Mouse (Mus musculus) liver, embryonic 15.5 days (tissue): ENCODE results near the gene Thnsl1. TPM values are rescaled to one million over a fixed set of nuclear protein-coding genes. Genes with fewer than 3 reads are reported as not detected.

ENCODE experiments used
- ATAC-seq: fragments of 200-750 bp; cut with Nextera tagmentation; 2 replicates; pipeline ENCODE4 v1.8.0; 2017; ENCODE audit warnings: moderate number of reproducible peaks, mild to moderate bottlenecking, moderate library complexity; ENCODE audit not compliant: insufficient read depth
- H3K27ac ChIP-seq: fragments of 300-500 bp; sonication (generic); replicated peaks from 2 replicates; pipeline ENCODE4 v1.5.1; 2015; ENCODE audit warnings: mild to moderate bottlenecking, inconsistent platforms
- H3K27me3 ChIP-seq: fragments of 300-500 bp; sonication (generic); 2 replicates; pipeline ENCODE4 v1.6.1; 2015; ENCODE audit warnings: mild to moderate bottlenecking, inconsistent platforms
- H3K36me3 ChIP-seq: fragments of 300-500 bp; sonication (generic); replicated peaks from 2 replicates; pipeline ENCODE4 v1.6.1; 2015; ENCODE audit warnings: moderate library complexity, mild to moderate bottlenecking, inconsistent platforms
- H3K4me1 ChIP-seq: fragments of 300-500 bp; sonication (generic); replicated peaks from 2 replicates; pipeline ENCODE4 v1.6.1; 2015; ENCODE audit warnings: inconsistent platforms
- H3K4me2 ChIP-seq: fragments of 300-500 bp; sonication (generic); 2 replicates; pipeline ENCODE4 v1.6.1; 2015; ENCODE audit warnings: moderate library complexity, mild to moderate bottlenecking, inconsistent platforms
- H3K4me3 ChIP-seq: fragments of 300-500 bp; sonication (generic); replicated peaks from 2 replicates; pipeline ENCODE4 v1.5.1; 2015; ENCODE audit warnings: mild to moderate bottlenecking, inconsistent platforms
- H3K9ac ChIP-seq: fragments of 300-500 bp; sonication (generic); 2 replicates; pipeline ENCODE4 v1.6.1; 2015; ENCODE audit warnings: moderate library complexity, mild to moderate bottlenecking, inconsistent platforms
- H3K9me3 ChIP-seq: fragments of 300-500 bp; sonication (generic); replicated peaks from 2 replicates; pipeline ENCODE4 v1.6.1; 2016; ENCODE audit warnings: inconsistent platforms
- WGBS: fragments of 180-500 bp; shearing (Covaris S2); methylation state at CpG from one replicate; pipeline ENCODE4 v1.1.7; 2015; ENCODE audit warnings: mixed read lengths; ENCODE audit not compliant: insufficient replicate concordance; 5-methylcytosine and 5-hydroxymethylcytosine counted together
- polyA plus RNA-seq: library from polyadenylated mRNA; unstranded; fragments of >200 nt; fragmentation: Nextera tagmentation; extraction: Ambion mirVana; gene quantifications from 2 replicates; pipeline ENCODE4 v1.2.1, GENCODE M21; 2015

The Thnsl1 gene
- polyA plus RNA-seq: 1.5 and 2.1 TPM in 2 replicates

DNA sequence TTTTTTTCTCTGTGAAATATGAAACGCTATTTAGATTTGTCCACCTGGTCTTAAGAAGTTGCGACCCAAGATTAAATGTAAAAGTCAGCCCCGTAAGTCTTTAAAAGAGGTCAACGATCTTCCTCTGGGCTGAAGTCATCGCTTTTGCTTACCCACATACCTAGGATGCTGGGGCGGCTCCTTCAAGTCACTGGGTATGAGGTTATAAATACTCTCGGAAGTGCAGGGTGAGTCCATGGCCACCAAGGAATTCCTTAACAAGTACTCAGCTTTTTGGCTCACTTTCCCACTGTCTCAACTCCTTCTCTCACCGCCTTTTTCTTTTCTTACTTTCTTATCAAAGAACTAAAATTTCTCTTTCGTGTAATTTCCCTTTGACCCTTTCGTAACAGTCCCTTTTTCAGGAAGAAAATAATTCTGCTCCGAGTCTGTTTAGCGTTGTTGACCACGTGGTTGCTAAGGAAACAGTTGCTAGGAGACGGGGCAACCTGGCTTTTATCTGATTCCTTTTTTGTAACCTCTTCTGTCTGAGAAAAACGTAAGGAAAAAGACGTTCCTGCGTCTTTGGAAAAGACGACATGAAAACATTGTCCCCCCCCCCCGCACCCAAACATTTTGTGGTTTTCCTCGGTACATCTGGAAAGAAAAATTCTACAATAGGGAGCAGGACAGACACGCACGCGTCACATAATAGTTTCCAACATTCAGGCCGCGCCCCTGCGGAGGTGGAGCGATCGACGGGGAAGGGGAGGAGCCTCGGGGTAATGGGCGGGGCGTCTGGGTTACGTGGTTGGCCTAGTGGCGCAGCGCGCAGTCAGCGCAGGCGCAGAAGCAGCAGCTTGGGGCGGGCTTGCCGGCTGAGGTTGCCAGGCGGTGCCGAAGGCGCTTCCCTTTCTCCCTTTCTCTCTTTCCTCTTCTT, at the start of gene Thnsl1, which contains the start of gene Enkur:
Gene Thnsl1 (plus strand): TSS at position 813 of the 919 bp plus-strand sequence.
Gene Enkur (minus strand): TSS at position 454 of the 919 bp plus-strand sequence.
- ATAC-seq: peak; percentile 96
- Histone ChIP-seq H3K4me3 (peak within 1 kb of the TSS; percentile 70), H3K9me3 (no peaks in the 10 kb centered on the region), H3K4me1 (peaks cover 14% of the 10 kb centered on the region), H3K9ac (peak within 1 kb of the TSS; percentile 61), H3K36me3 (no peaks in the 10 kb centered on the region), H3K27ac (0 out of 2 replicates have a peak within 1 kb of the TSS, but pooled peaks have one; percentile 45), H3K27me3 (no peaks in the 10 kb centered on the region), H3K4me2 (peak within 1 kb of the TSS; percentile 89)
- WGBS: 3% methylated on average over 43 of the region's 43 CpGs

DNA sequence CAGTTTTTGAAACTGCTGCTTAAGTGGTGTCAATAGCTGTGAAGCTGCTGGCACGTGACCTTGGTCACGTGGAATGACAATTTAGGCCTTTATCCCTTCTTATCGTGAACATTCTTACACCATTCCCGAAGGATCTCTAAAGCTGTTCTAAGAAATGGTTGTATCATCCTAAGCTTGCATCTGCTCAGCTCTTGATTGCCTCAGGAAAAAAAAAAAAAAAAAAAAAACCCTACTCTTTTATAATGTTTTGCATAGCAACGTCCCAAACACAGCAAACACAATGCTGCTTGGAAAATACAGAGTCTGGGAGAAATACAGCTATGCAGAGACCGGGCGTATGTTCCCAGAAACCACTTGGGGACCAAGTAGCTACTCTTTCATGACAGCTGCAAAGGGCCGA, 41.2 kb upstream of the Thnsl1 start:
- Histone ChIP-seq H3K4me1 (no peaks in the 10 kb centered on the region), H3K9me3 (no peaks in the 10 kb centered on the region), H3K4me3 (no peak overlapping the region), H3K4me2 (no peak overlapping the region), H3K27me3 (no peaks in the 10 kb centered on the region), H3K9ac (no peak overlapping the region), H3K36me3 (no peaks in the 10 kb centered on the region), H3K27ac (no peak overlapping the region)
- no peak for ATAC-seq
- 64% methylated on average over 8 of the region's 8 CpGs for WGBS

DNA sequence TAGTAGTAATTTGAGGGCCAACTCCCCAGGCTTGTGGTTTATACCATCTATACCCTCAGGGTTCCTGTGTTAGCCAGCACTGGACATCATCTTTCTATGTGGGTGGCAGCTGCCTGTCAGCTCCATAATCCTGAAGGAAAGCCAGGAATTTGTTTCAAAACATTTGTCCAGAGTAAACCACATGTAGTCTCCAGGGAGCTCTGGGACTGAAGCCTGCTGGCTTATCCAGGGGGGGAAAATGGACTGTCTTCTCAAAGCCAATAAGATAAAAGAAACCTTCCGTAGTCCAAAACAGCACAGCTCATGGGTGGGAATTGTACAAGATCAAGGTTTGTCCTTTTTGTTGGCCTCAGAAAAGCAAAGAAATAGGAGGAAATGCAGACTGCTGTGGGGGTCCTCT, 37.6 kb upstream of the Thnsl1 start:
- no peak overlapping the region for H3K9ac ChIP-seq
- no peak overlapping the region for H3K27ac ChIP-seq
- H3K36me3 ChIP-seq: no peaks in the 10 kb centered on the region
- ATAC-seq: no peak
- H3K27me3 ChIP-seq: no peaks in the 10 kb centered on the region
- H3K4me2 ChIP-seq: no peak overlapping the region
- 81% methylated on average over 1 of the region's 1 CpGs for WGBS
- H3K4me3 ChIP-seq: no peak overlapping the region
- H3K9me3 ChIP-seq: no peaks in the 10 kb centered on the region
- no peaks in the 10 kb centered on the region for H3K4me1 ChIP-seq

DNA sequence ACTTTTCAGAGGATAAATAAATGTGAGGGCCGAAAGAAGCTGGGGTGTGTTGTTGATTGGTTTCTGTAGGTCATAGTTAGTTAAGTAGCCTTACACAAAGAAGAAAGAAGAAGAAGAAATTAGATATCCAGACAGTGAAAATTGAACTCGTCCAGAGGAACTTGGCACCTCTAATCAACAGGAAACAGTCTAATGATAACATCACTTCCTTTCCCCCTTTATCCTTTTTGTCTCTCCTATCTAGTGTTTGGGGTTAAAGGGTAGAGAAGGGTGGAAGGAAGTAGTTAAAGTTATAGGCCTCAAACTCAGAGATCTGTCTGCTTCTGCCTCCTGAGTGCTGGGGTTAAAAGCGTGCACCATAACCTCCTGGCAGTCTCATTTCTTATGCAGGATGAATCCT, 32.7 kb upstream of the Thnsl1 start:
- Histone ChIP-seq H3K9me3 (no peaks in the 10 kb centered on the region), H3K4me2 (no peak overlapping the region), H3K27ac (no peak overlapping the region), H3K4me1 (no peaks in the 10 kb centered on the region), H3K9ac (no peak overlapping the region), H3K36me3 (no peaks in the 10 kb centered on the region), H3K4me3 (no peak overlapping the region), H3K27me3 (no peaks in the 10 kb centered on the region)
- 41% methylated on average over 3 of the region's 3 CpGs for WGBS
- ATAC-seq: no peak

- no peak overlapping the region for H3K4me3 ChIP-seq
- H3K4me2 ChIP-seq: no peak overlapping the region
- H3K9ac ChIP-seq: no peak overlapping the region
- no peaks in the 10 kb centered on the region for H3K36me3 ChIP-seq
- no peaks in the 10 kb centered on the region for H3K4me1 ChIP-seq
- no peaks in the 10 kb centered on the region for H3K27me3 ChIP-seq
- no peak for ATAC-seq
- 45% methylated on average over 5 of the region's 5 CpGs for WGBS
- H3K27ac ChIP-seq: no peak overlapping the region
- no peaks in the 10 kb centered on the region for H3K9me3 ChIP-seq
Observed at GRCm38 (mm10) chr2:21179136-21179535, 26.4 kb upstream of the Thnsl1 start.

GRCm38 (mm10) chr2:21182811-21183210, 22.7 kb upstream of the Thnsl1 start:
- Histone ChIP-seq H3K27me3 (no peaks in the 10 kb centered on the region), H3K27ac (no peak overlapping the region), H3K36me3 (no peaks in the 10 kb centered on the region), H3K4me2 (no peak overlapping the region), H3K9me3 (no peaks in the 10 kb centered on the region), H3K4me1 (no peaks in the 10 kb centered on the region), H3K4me3 (no peak overlapping the region), H3K9ac (no peak overlapping the region)
- ATAC-seq: no peak
- WGBS: 43% methylated on average over 1 of the region's 1 CpGs

GRCm38 (mm10) chr2:21187576-21187975, 17.9 kb upstream of the Thnsl1 start:
- H3K4me2 ChIP-seq: no peak overlapping the region
- no peak overlapping the region for H3K27ac ChIP-seq
- H3K9ac ChIP-seq: no peak overlapping the region
- no peak overlapping the region for H3K4me3 ChIP-seq
- no peak for ATAC-seq
- WGBS: 37% methylated on average over 7 of the region's 7 CpGs
- H3K36me3 ChIP-seq: no peaks in the 10 kb centered on the region
- H3K9me3 ChIP-seq: no peaks in the 10 kb centered on the region
- no peaks in the 10 kb centered on the region for H3K27me3 ChIP-seq
- no peaks in the 10 kb centered on the region for H3K4me1 ChIP-seq

GRCm38 (mm10) chr2:21188610-21189009, 16.9 kb upstream of the Thnsl1 start:
- WGBS: 60% methylated on average over 4 of the region's 4 CpGs
- no peaks in the 10 kb centered on the region for H3K4me1 ChIP-seq
- no peak overlapping the region for H3K9ac ChIP-seq
- H3K27me3 ChIP-seq: no peaks in the 10 kb centered on the region
- H3K4me2 ChIP-seq: no peak overlapping the region
- no peak for ATAC-seq
- H3K36me3 ChIP-seq: no peaks in the 10 kb centered on the region
- H3K4me3 ChIP-seq: no peak overlapping the region
- H3K9me3 ChIP-seq: no peaks in the 10 kb centered on the region
- H3K27ac ChIP-seq: no peak overlapping the region

DNA sequence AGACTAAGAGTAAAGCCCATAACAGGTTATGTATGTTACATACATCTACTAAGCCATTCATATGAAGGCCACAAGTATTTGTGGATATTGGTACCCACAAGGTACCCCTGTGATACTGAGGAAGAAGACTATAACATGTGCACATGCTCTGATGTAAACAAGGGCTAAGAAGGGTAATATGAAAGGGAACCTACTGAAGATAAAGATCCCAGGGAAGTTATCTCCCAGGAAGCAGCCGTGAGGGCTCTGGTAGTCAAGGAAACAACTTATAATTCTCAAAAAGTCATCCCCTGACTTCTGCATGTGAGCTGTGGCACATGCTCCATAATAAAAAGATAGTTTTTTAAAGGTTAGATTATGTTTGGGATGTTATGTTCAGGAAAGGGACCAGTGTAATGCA, 14.3 kb upstream of the Thnsl1 start:
- WGBS: 11% methylated on average over 1 of the region's 1 CpGs
- no peak overlapping the region for H3K27ac ChIP-seq
- no peak overlapping the region for H3K4me3 ChIP-seq
- no peaks in the 10 kb centered on the region for H3K4me1 ChIP-seq
- H3K9ac ChIP-seq: no peak overlapping the region
- no peaks in the 10 kb centered on the region for H3K36me3 ChIP-seq
- no peak overlapping the region for H3K4me2 ChIP-seq
- no peak for ATAC-seq
- H3K9me3 ChIP-seq: no peaks in the 10 kb centered on the region
- no peaks in the 10 kb centered on the region for H3K27me3 ChIP-seq

DNA sequence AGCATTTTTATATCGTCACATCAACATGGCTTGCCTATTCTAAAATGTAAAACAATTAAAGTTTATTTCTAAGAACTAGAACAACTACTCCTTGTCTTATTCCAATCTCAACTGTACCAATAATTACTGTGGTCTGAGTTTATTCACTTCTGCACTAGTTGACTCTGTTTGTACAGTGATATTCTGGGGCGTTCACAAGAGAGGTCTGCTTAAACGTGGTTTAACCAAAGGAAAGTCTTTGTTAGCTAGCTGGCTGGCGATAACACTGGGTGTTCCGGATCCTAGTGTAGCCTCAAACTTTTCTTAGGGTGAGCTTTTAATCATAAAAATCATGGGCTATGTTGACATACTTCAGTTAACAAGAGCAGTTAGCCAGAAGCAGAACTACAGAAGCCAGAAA, 10.3 kb upstream of the Thnsl1 start:
- WGBS: 68% methylated on average over 5 of the region's 5 CpGs
- Histone ChIP-seq H3K4me1 (no peaks in the 10 kb centered on the region), H3K27me3 (no peaks in the 10 kb centered on the region), H3K9ac (no peak overlapping the region), H3K27ac (no peak overlapping the region), H3K36me3 (no peaks in the 10 kb centered on the region), H3K4me2 (no peak overlapping the region), H3K4me3 (no peak overlapping the region), H3K9me3 (no peaks in the 10 kb centered on the region)
- no peak for ATAC-seq

- no peak for ATAC-seq
- no peak overlapping the region for H3K4me3 ChIP-seq
- no peaks in the 10 kb centered on the region for H3K4me1 ChIP-seq
- no peak overlapping the region for H3K9ac ChIP-seq
- H3K4me2 ChIP-seq: no peak overlapping the region
- H3K27me3 ChIP-seq: no peaks in the 10 kb centered on the region
- no peaks in the 10 kb centered on the region for H3K9me3 ChIP-seq
- WGBS: 42% methylated on average over 3 of the region's 3 CpGs
- no peak overlapping the region for H3K27ac ChIP-seq
- no peaks in the 10 kb centered on the region for H3K36me3 ChIP-seq
Observed at GRCm38 (mm10) chr2:21199051-21199450, 6.5 kb upstream of the Thnsl1 start.
